Mouse (Mus musculus): Measurements from ENCODE around the gene Tcerg1l.

The Tcerg1l gene

GRCm38 (mm10) chr7:138397485-138398181 is at the start of gene Tcerg1l:
Tcerg1l (minus strand) TSS chr7:138397730.
- no peak for DNase-seq (ENCODE audit: low read depth, low spot score)

GRCm38 (mm10) chr7:138442096-138442495 is 44.6 kb upstream of the Tcerg1l start:
- DNase-seq (ENCODE audit: low read depth, low spot score), result no peak

GRCm38 (mm10) chr7:138432541-138432940 is 35.0 kb upstream of the Tcerg1l start:
- DNase-seq (ENCODE audit: low read depth, low spot score), result no peak

GRCm38 (mm10) chr7:138431456-138431855 is 33.9 kb upstream of the Tcerg1l start:
- no peak for DNase-seq (ENCODE audit: low read depth, low spot score)

GRCm38 (mm10) chr7:138429916-138430315 is 32.4 kb upstream of the Tcerg1l start:
- DNase-seq (ENCODE audit: low read depth, low spot score), result no peak

- no peak for DNase-seq (ENCODE audit: low read depth, low spot score)
These were observed 31.3 kb upstream of the Tcerg1l start for GRCm38 (mm10) chr7:138428826-138429225.

- DNase-seq (ENCODE audit: low read depth, low spot score), result no peak
These were observed 29.9 kb upstream of the Tcerg1l start for GRCm38 (mm10) chr7:138427441-138427840.

- no peak for DNase-seq (ENCODE audit: low read depth, low spot score)
These were observed 16.0 kb upstream of the Tcerg1l start for GRCm38 (mm10) chr7:138413496-138413895.

- no peak for DNase-seq (ENCODE audit: low read depth, low spot score)
These were observed 4.1 kb upstream of the Tcerg1l start for GRCm38 (mm10) chr7:138401641-138402040.

GRCm38 (mm10) chr7:138400506-138401272 is 3.2 kb upstream of the Tcerg1l start:
- DNase-seq (ENCODE audit: low read depth, low spot score), result no peak

GRCm38 (mm10) chr7:138398182-138398793 is 758 bp upstream of the Tcerg1l start:
- no peak for DNase-seq (ENCODE audit: low read depth, low spot score)

GRCm38 (mm10) chr7:138396863-138397484 is 556 bp downstream of the Tcerg1l start:
- no peak for DNase-seq (ENCODE audit: low read depth, low spot score)

GRCm38 (mm10) chr7:138396109-138396862 is 1.2 kb downstream of the Tcerg1l start:
- no peak for DNase-seq (ENCODE audit: low read depth, low spot score)

- no peak for DNase-seq (ENCODE audit: low read depth, low spot score)
These were observed 7.6 kb downstream of the Tcerg1l start for GRCm38 (mm10) chr7:138389941-138390340.

GRCm38 (mm10) chr7:138389071-138389470 is 8.5 kb downstream of the Tcerg1l start:
- no peak for DNase-seq (ENCODE audit: low read depth, low spot score)

GRCm38 (mm10) chr7:138379221-138379620 is 18.3 kb downstream of the Tcerg1l start:
- no peak for DNase-seq (ENCODE audit: low read depth, low spot score)

GRCm38 (mm10) chr7:138378546-138378945 is 19.0 kb downstream of the Tcerg1l start:
- no peak for DNase-seq (ENCODE audit: low read depth, low spot score)

GRCm38 (mm10) chr7:138375573-138375972 is 22.0 kb downstream of the Tcerg1l start:
- no peak for DNase-seq (ENCODE audit: low read depth, low spot score)

- DNase-seq (ENCODE audit: low read depth, low spot score), result no peak
These were observed 23.2 kb downstream of the Tcerg1l start for GRCm38 (mm10) chr7:138374376-138374775.

- DNase-seq (ENCODE audit: low read depth, low spot score), result no peak
These were observed 24.0 kb downstream of the Tcerg1l start for GRCm38 (mm10) chr7:138373530-138373929.

- no peak for DNase-seq (ENCODE audit: low read depth, low spot score)
These were observed 30.0 kb downstream of the Tcerg1l start for GRCm38 (mm10) chr7:138367570-138367969.

All from 3T3-L1 (cell line).